Mouse (Mus musculus) G1E (cell line): ENCODE data around the gene Gab2.

ENCODE experiments used
- CTCF ChIP-seq: IDR thresholded peaks from 2 replicates; pipeline ENCODE4 v1.5.1; 2012; ENCODE audit warnings: low read depth, low read length, inconsistent platforms, mixed read lengths
- GATA1 ChIP-seq: IDR thresholded peaks from 2 replicates; pipeline ENCODE4 v1.6.1; 2012; ENCODE audit warnings: borderline replicate concordance, low read length, inconsistent platforms, mixed read lengths
- TAL1 ChIP-seq: conservative IDR thresholded peaks from 2 replicates; pipeline ENCODE4 v1.6.1; 2012; ENCODE audit warnings: low read depth, low read length, inconsistent platforms, mixed read lengths

GRCm38 (mm10) chr7:97085291-97085690 is 3.9 kb downstream of the Gab2 start:
- no peak for TF ChIP-seq CTCF
- TF ChIP-seq TAL1, result no peak
- no peak for TF ChIP-seq GATA1
